Mouse (Mus musculus) lung, postnatal 0 days (tissue): ENCODE measurements around the gene Rxylt1. TPM values are rescaled to one million over a fixed set of nuclear protein-coding genes. Genes with fewer than 3 reads are reported as not detected.

Source experiments
- ATAC-seq: fragments of 200-750 bp; cut with Nextera tagmentation; 2 replicates; pipeline ENCODE4 v1.8.0; 2017; ENCODE audit warnings: moderate library complexity
- DNase-seq: peaks from one replicate; pipeline ENCODE4 v3.0.0-alpha.2; 2016; ENCODE audit warnings: low spot score
- H3K27ac ChIP-seq: fragments of 300-500 bp; sonication (generic); 2 replicates; pipeline ENCODE4 v1.5.1; 2014; ENCODE audit warnings: antibody characterized with exemption, mild to moderate bottlenecking, low read length, mixed read lengths
- H3K27me3 ChIP-seq: fragments of 300-500 bp; sonication (generic); replicated peaks from 2 replicates; pipeline ENCODE4 v1.6.1; 2014; ENCODE audit warnings: low read length, mixed read lengths; ENCODE audit not compliant: insufficient read depth
- H3K36me3 ChIP-seq: fragments of 300-500 bp; sonication (generic); 2 replicates; pipeline ENCODE4 v1.6.1; 2014; ENCODE audit warnings: low read length, mixed read lengths; ENCODE audit not compliant: insufficient read depth
- H3K4me1 ChIP-seq: fragments of 300-500 bp; sonication (generic); 2 replicates; pipeline ENCODE4 v1.6.1; 2014; ENCODE audit warnings: antibody characterized with exemption, low read depth, low read length, mixed read lengths; ENCODE audit not compliant: insufficient read depth
- H3K4me2 ChIP-seq: fragments of 300-500 bp; sonication (generic); replicated peaks from 2 replicates; pipeline ENCODE4 v1.6.1; 2014; ENCODE audit warnings: low read depth, mild to moderate bottlenecking, low read length, moderate library complexity, mixed read lengths
- H3K4me3 ChIP-seq: fragments of 300-500 bp; sonication (generic); 2 replicates; pipeline ENCODE4 v1.5.1; 2014; ENCODE audit warnings: low read depth, low read length
- H3K9ac ChIP-seq: fragments of 300-500 bp; sonication (generic); replicated peaks from 2 replicates; pipeline ENCODE4 v1.6.1; 2014; ENCODE audit warnings: low read depth, mild to moderate bottlenecking
- H3K9me3 ChIP-seq: fragments of 300-500 bp; sonication (generic); 2 replicates; pipeline ENCODE4 v1.6.1; 2016; ENCODE audit warnings: low read length, mixed read lengths
- CTCF ChIP-seq: IDR thresholded peaks from 2 replicates; pipeline ENCODE4 v1.5.1; 2016; ENCODE audit warnings: antibody characterized with exemption, mild to moderate bottlenecking
- EP300 ChIP-seq: IDR thresholded peaks from 2 replicates; pipeline ENCODE4 v1.6.1; 2016; ENCODE audit warnings: antibody characterized with exemption, mild to moderate bottlenecking, control low read depth
- WGBS: fragments of 180-500 bp; shearing (Covaris S2); extraction: QIAGEN DNeasy Blood & Tissue Kit; methylation state at CpG from one replicate; pipeline ENCODE4 v1.1.7; 2014; 5-methylcytosine and 5-hydroxymethylcytosine counted together
- polyA plus RNA-seq: library from polyadenylated mRNA; unstranded; fragments of >200 nt; fragmentation: Nextera tagmentation; extraction: Ambion mirVana; gene quantifications from 2 replicates; pipeline ENCODE4 v1.2.1, GENCODE M21; 2015

The Rxylt1 gene
- polyA plus RNA-seq, 1 experiment from 2014 or later = 56.0 TPM

DNA sequence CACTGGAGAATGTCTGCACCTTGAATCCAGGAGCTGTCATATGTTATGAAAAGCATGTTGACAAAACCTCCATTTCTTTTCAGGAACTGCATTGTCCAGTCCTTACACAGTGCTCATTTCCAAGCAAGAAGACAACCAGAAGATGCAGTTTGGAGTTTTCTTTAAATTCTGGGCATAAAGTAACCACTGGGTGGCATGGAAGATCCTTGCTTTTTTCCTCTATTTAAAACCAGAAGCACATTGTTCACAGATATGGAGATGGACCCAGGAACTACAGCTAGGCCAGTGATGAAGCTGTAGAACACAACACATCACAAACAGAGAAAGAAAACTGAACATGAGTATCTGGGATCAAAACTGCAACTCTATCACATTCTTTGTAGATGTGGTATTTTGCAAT, 28.0 kb downstream of the Rxylt1 start:
- no peak overlapping the region for H3K27ac ChIP-seq
- no peak overlapping the region for H3K4me2 ChIP-seq
- no peak overlapping the region for H3K9ac ChIP-seq
- ATAC-seq = no peak
- no peaks in the 10 kb centered on the region for H3K27me3 ChIP-seq
- no peak overlapping the region for H3K4me3 ChIP-seq
- no peak for DNase-seq
- no peaks in the 10 kb centered on the region for H3K4me1 ChIP-seq
- no peaks in the 10 kb centered on the region for H3K9me3 ChIP-seq
- TF ChIP-seq EP300 (no peak), CTCF (peak; percentile 13; the same call in 1 of the 2 replicates)
- H3K36me3 ChIP-seq = no peaks in the 10 kb centered on the region

DNA sequence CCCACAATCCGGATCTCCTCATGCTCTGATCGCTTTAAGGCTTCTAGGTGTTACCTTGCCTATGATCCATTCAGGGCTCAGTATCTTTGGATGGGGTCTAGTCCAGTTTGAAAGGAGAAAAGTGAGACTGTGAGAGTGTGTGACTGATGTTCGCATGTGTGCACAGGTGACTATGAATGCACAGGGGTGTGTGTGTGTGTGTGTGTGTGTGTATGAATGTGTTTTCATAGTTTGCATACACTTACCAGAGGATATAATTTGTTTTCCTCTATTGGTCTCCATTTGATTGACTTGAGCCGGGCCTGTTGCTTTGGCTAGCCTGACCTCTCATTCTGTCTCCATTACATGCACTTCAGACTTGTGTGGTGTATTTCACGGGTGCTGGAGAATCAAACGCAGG, 41.3 kb downstream of the Rxylt1 start:
- no peak overlapping the region for H3K4me3 ChIP-seq
- no peak for ATAC-seq

DNA sequence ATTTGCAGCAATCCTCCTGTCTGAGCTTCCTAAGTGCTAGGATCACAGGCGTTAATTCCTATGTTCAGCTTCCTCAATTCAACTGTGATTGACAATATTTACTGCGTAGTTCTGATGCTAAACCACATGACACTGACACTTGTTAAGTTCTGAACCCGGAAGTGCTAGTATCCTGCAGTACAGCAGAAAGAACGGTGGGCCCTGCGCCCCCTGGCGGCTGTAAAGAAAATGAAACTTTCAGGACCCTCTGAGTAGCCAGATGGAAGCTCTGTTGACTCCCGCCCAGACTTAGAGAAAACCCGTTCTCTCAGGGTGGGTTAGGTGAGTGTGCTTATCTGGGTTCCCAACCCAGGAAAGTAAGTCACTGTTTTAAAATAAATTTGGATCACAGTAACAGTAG, 42.6 kb downstream of the Rxylt1 start:
- Histone ChIP-seq H3K27ac (no peak overlapping the region), H3K4me2 (no peak overlapping the region), H3K4me3 (no peak overlapping the region), H3K4me1 (no peaks in the 10 kb centered on the region), H3K27me3 (no peaks in the 10 kb centered on the region), H3K36me3 (no peaks in the 10 kb centered on the region), H3K9me3 (no peaks in the 10 kb centered on the region), H3K9ac (no peak overlapping the region)
- ATAC-seq (peak; percentile 58), DNase-seq (peak; percentile 65)
- WGBS = 9% methylated on average over 8 of the region's 8 CpGs
- no peak for TF ChIP-seq EP300
- TF ChIP-seq CTCF = peak; percentile 80

More for the DNA sequence above, 41.3 kb downstream of the Rxylt1 start:
- Histone ChIP-seq H3K27ac (no peak overlapping the region), H3K4me2 (no peak overlapping the region), H3K36me3 (no peaks in the 10 kb centered on the region), H3K27me3 (no peaks in the 10 kb centered on the region), H3K9ac (no peak overlapping the region), H3K9me3 (no peaks in the 10 kb centered on the region), H3K4me1 (no peaks in the 10 kb centered on the region)
- 89% methylated on average over 6 of the region's 6 CpGs for WGBS
- TF ChIP-seq CTCF (no peak), EP300 (no peak)
- DNase-seq = no peak

DNA sequence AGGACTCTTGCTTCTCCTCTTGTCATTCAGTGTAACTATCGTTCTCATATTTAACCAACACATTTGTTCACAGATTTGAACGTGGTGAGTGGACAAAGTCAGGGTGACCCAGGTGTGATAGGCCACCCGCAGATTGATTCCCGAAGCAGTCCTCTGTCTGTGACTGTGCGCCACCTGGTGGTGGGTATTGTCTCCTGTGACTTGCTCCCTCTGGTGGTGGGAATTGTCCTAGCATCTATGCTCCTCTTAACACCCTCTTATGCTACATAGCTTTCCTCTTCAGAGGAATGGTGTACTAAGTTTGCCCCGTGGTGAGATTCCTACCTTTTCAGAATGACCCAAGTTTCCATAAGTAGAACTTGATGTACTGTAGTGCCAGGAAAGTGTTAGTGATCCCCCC, 45.3 kb downstream of the Rxylt1 start:
- Histone ChIP-seq H3K9me3 (no peaks in the 10 kb centered on the region), H3K4me3 (no peak overlapping the region), H3K27me3 (no peaks in the 10 kb centered on the region), H3K9ac (no peak overlapping the region), H3K27ac (no peak overlapping the region), H3K36me3 (no peaks in the 10 kb centered on the region), H3K4me1 (no peaks in the 10 kb centered on the region), H3K4me2 (no peak overlapping the region)
- TF ChIP-seq CTCF (peak; percentile 100), EP300 (peak; percentile 21; the same call in 1 of the 2 replicates)
- DNase-seq (peak; percentile 82), ATAC-seq (no peak)
- WGBS = 28% methylated on average over 6 of the region's 6 CpGs

DNA sequence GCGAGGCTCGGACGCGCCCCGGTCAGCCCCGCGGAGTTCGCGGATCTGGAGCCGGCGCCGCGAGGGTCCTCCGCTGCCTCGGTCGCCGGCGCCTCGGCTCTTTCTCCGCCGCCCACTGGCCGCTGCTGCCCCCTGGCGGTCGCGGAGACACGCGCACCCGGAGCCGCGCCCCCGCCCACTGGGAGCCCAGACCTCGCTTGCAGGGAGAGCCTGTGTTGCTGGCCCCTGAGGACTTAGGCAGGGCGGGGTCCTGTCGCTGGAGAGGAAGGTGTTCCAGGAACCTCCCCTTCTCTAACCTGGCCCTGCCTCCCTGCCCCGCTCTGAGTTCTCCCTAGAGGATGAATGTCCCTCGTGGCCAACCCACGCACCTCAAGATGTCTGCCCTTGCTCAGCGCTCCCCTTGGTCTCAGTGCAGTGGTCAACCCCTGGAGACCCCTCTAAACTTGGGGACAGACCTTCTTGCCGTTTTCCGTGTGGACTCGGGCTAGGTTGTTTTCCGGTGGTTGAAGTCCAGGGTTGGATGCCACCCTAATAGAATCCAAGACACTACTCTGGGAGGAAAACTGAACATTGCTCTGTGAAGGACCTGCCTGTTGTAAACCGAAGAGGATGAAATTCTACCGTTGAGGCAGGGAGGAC, 49.3 kb downstream of the Rxylt1 start:
- Histone ChIP-seq H3K4me3 (peak overlapping the region; percentile 74), H3K36me3 (no peaks in the 10 kb centered on the region), H3K4me2 (peak overlapping the region; percentile 82), H3K27me3 (no peaks in the 10 kb centered on the region), H3K9me3 (no peaks in the 10 kb centered on the region), H3K4me1 (peaks cover 5% of the 10 kb centered on the region; the same call in 1 of the 2 replicates), H3K27ac (peak overlapping the region; percentile 66), H3K9ac (peak overlapping the region; percentile 68)
- peak; percentile 85 for DNase-seq
- TF ChIP-seq CTCF (peak; percentile 93), EP300 (no peak)
- peak; percentile 83 for ATAC-seq
- 15% methylated on average over 29 of the region's 44 CpGs for WGBS

DNA sequence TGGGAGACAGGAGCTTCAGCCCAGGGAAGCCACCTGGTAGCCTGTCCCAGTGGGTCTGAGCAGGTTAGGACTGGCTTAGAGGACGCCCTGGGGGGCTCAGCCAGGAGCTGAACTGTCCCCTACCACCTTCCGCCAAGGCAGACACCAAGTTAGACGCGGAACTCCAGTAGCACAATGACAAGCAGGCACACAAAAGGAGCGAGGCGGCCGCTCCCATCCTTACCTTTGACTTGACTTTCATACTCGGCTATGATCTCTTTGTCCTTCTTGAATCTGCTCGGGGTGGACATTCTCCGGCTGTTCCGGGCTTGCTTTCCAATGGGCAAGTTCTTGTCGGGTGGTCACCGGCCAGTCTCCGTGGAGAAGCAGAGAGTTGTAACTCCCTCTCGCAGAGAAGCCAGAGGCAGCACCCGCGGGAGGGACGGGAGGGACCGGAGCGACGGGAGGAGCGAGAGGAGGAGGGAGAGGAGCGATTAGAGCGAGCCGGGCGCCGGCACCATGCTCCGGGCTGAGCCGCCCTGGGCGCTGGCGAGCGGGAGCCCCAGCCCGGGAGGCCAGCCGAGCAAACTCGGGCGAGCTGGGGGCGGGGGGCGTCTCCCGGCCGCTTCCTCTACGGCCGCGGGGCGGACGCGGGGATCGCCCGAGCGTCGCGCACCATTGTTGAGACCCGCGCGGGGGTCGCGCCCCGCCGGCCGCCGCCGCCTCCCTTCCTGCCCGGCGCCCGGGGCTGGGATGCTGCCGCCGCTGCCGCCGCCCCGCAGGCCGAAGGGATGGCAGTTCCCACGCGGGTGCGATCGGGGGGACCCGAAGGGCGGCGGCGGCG, 50.1 kb downstream of the Rxylt1 start, which contains the start of gene Srgap1:
Gene Srgap1, minus strand, starts transcription at position 412 of the 823 bp plus-strand sequence.
- Histone ChIP-seq H3K27ac (peak within 1 kb of the TSS; percentile 66), H3K9me3 (no peaks in the 10 kb centered on the region), H3K27me3 (no peaks in the 10 kb centered on the region), H3K4me2 (peak within 1 kb of the TSS; percentile 82), H3K4me3 (peak within 1 kb of the TSS; percentile 74), H3K36me3 (no peaks in the 10 kb centered on the region), H3K4me1 (peaks cover 5% of the 10 kb centered on the region; the same call in 1 of the 2 replicates), H3K9ac (peak within 1 kb of the TSS; percentile 68)
- under 1% methylated on average over 33 of the region's 79 CpGs for WGBS
- TF ChIP-seq EP300 = no peak
- no peak for TF ChIP-seq CTCF
- ATAC-seq = peak; percentile 77
- peak; percentile 66 for DNase-seq
